Mouse (Mus musculus) urinary bladder, postnatal 36 days (tissue): ENCODE data around the gene Mettl27.

Source experiments
- DNase-seq, 2 experiments: peaks; one replicate each; pipeline ENCODE4 v3.0.0; 2022; ENCODE audit warnings: low spot score in 2 of 2, mixed read lengths in 1 of 2

The Mettl27 gene

DNA sequence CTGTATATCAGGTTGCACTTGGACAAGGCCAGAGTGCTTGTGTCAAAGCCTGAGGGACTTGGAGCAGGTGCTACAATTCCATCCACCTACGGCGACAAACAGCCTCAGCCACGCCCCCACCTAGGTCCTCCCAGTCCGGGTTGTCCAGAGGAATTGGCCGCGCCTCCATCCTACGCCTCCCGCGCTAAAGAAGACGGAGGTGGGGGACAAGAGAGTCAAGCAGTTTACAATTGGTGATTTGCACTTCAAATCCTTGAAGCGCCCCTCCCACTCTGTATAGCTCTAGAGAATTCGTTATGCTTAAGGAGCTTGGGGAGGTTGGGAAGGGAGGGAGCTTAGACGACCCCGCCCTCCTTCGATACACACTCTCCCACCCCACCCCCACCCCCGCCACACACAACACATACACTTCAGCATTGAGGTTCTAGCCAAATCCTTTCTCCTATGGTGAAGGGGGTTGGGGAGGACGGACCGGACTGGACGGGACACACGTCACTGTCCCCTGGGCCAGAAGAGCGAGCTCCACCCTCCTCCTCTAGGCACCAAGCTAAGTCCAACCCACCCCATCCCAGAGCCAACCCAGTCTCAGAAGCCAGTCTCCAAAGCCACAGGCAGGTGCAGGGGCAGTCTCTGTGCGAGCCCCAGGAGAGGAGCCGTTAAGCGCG is 53.6 kb downstream of the Mettl27 start, which contains the start of gene Cldn3:
Gene Cldn3 (plus strand): TSS at position 582 of the 665 bp plus-strand sequence.
- DNase-seq = peak in 1 of 2 experiments; percentile 16

DNA sequence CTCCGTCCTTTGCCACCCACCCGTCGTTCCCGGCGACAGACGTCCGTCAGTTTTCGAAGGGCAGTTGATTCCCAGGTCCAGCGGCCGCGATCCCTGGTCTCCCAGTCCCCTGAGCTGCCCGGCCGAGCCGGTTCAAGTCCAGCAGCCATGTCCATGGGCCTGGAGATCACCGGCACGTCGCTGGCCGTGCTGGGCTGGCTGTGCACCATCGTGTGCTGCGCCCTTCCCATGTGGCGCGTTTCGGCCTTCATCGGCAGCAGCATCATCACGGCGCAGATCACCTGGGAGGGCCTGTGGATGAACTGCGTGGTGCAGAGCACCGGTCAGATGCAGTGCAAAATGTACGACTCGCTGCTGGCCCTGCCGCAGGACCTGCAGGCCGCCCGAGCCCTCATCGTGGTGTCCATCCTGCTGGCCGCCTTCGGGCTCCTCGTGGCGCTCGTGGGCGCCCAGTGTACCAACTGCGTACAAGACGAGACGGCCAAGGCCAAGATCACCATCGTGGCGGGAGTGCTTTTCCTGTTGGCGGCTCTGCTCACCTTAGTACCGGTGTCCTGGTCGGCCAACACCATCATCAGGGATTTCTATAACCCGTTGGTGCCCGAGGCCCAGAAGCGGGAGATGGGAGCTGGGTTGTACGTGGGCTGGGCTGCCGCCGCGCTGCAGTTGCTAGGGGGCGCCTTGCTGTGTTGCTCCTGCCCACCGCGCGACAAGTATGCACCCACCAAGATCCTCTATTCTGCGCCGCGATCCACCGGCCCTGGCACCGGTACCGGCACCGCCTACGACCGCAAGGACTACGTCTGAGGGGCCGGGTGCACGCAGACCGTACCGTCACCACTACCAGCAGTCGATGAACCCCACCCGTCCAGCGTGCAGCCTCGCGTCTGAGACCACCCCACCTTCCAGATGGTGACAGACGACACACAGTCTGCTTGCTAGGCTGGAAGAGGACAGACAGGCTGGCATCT is 54.4 kb downstream of the Mettl27 start:
- no peak for DNase-seq

DNA sequence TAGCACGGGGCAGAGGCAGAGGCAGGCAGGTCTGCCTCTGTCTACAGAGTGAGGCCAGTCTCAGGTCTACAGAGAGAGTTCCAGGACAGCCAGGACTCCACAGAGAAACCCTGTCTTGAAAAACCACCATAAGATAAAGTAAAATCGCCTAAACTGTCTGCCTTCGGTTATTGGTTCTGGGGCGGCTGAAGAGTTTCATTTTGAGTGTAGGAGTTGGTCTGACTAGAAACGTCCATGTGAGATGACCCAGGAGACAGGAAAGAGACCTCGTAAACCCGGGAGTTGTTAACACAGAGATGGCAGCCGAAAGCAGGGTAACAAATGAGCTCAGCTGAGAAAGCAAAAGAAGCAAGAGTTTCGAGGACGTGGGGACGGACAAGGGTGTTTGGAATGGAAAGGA is 57.0 kb downstream of the Mettl27 start:
- no peak for DNase-seq

DNA sequence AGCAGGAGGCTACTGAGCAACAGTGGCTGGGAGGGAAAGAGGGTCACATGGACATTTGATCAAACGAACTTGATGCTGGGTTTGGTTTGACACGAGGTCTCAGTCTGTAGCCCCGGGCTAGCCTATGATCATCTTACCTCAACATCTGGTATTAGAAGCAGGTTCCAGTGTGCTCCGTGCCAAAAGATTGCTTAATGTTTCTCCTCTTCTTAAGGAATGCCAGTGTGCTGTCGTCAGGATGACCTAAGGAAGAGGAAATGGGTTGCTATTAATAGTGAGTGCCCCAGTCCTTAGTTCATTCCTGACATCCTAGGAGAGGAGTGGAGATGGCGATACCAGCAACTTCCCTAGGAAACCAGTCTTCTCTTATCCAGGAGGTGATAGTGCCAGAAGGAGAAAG is 57.6 kb downstream of the Mettl27 start:
- no peak for DNase-seq
